Mouse (Mus musculus) left cerebral cortex, postnatal 25 days (tissue): Measurements from ENCODE around the gene Synj1. TPM values are rescaled to one million over a fixed set of nuclear protein-coding genes. Genes with fewer than 3 reads are reported as not detected.

ENCODE experiments used
- DNase-seq, 2 experiments: peaks; one replicate each; pipeline ENCODE4 v3.0.0; 2022; ENCODE audit warnings: low spot score in 2 of 2, mixed read lengths in 1 of 2
- intact Hi-C: fragments of 180-260 bp; cut with DNase I; formaldehyde crosslinking; loops from one replicate; pipeline ENCODE4 v1.15.1; 2025
- total RNA-seq, 2 experiments: library from RNA; stranded (reverse); gene quantifications; 2 replicates each; pipeline ENCODE4 v1.2.3; 2021

Gene Synj1
- total RNA-seq = 100 to 1,000 TPM; 329 to 335 TPM

GRCm38 (mm10) chr16:91011021-91011683 is at the start of gene Synj1:
TSS of gene Synj1 (minus strand) at chr16:91011308.
- peak; percentile 95 to 96 for DNase-seq
- intact Hi-C loops = loop anchor here (1.0 kb wide), 2 partner anchors 33 to 77 kb away; partner anchors contain the start of gene Paxbp1

- DNase-seq = no peak
- intact Hi-C loops = no loop called here
Observed at GRCm38 (mm10) chr16:91057741-91058140, 46.6 kb upstream of the Synj1 start.

- intact Hi-C loops = no loop called here
- no peak for DNase-seq
Observed at GRCm38 (mm10) chr16:91057261-91057660, 46.2 kb upstream of the Synj1 start.

- DNase-seq = peak; percentile 54 to 81
- intact Hi-C loops = no loop called here
Observed at GRCm38 (mm10) chr16:91056043-91056821, 45.1 kb upstream of the Synj1 start.

DNA sequence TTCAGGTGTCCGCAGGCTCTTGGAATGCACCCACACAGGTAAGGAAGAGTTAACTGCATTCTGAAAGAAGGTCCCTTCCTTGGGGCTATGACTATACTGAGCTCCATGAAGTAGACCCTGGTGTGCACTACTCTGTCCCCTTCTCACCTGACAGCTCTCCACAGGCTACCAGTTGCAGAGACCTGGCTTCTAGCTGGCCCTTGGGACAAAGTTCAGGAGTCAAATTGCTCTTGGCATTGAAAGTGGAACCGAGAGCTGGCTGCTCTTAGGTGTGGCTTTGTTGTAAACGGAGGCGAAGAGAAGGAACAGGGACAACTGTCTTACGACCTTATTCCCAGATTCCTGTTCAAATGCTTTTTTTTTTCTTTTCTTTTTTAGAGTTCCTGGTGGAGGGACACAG is 44.0 kb upstream of the Synj1 start:
- DNase-seq = no peak
- intact Hi-C loops = no loop called here

GRCm38 (mm10) chr16:91053599-91053998 is 42.5 kb upstream of the Synj1 start:
- intact Hi-C loops = no loop called here
- DNase-seq = peak in 1 of 2 experiments; percentile 20

GRCm38 (mm10) chr16:91045511-91045910 is 34.4 kb upstream of the Synj1 start:
- peak; percentile 13 to 20 for DNase-seq
- intact Hi-C loops = loop anchor here (2.0 kb wide), 1 partner anchor 27 kb away; no protein-coding TSS in a partner anchor

- DNase-seq = peak; percentile 98 to 99
- intact Hi-C loops = loop anchor here (1.0 to 2.0 kb wide), 2 partner anchors 28 to 33 kb away; partner anchors contain the start of gene Synj1
Observed at GRCm38 (mm10) chr16:91044270-91045182, 33.4 kb upstream of the Synj1 start, which contains the start of gene Paxbp1. TSS of gene Paxbp1 (minus strand) at chr16:91044543.

- intact Hi-C loops = loop anchor here (1.0 to 2.0 kb wide), 2 partner anchors 29 to 32 kb away; partner anchors contain the start of gene Synj1
- peak; percentile 51 to 57 for DNase-seq
Observed at GRCm38 (mm10) chr16:91043461-91044248, 32.5 kb upstream of the Synj1 start.

DNA sequence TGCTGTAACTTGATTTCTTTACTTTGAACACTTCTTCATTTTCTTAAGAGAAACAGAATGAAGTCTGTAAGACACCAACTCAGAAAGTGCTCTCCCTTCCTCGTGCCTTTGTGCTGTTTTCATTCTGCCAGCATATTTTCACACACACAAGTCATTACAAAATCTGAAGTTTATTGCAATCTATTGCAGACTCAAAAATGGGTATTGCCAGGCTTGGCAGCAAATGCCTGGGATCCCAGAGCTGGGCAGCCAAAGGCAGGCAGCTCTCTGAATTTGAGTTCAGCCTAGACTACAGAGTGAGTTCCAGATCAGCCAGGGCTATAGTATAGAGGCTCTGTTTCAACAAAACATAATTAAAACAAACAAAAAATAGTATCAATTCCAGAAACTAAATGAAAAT is 31.5 kb upstream of the Synj1 start:
- intact Hi-C loops = no loop called here
- no peak for DNase-seq

DNA sequence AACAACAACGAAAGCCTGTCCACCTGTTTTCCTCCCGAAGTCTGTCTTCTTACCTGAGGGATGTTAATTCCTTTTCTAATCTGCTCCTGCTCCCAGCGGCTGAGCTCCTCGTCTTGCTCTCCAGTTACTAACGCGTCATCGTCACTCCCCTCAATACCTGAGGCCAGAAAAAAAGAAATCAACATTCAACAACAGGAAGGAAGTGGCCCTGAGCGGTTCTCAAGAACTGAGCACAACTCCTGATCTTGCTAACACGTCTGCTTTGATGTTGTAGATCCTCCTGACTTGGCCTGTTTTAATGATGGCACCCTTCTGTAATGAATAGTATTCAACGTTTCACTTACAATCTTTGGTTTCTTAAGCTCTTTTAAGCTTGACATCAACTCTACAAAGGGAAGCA is 24.8 kb upstream of the Synj1 start:
- intact Hi-C loops = no loop called here
- no peak for DNase-seq

GRCm38 (mm10) chr16:91030751-91031150 is 19.6 kb upstream of the Synj1 start:
- no peak for DNase-seq
- intact Hi-C loops = loop anchor here (5.0 kb wide), 1 partner anchor 53 kb away; no protein-coding TSS in a partner anchor

DNA sequence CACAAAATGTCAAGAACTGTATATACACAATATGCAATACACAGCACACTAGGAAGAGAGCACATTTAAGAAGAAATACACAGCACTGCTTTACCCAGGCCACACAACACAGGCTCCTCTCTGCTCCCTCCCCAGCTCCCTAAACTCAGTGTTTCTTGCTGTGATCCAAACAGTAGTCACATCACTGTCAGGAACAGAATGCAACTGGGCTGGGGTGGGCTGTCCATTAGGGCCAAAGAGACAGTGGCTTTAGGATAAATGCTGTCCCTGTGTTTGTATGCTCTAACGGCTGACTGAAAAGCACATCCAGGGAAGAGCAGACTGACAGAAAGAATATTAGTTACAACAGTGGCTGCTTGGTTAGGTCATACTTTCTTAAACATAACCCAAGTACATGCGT is 18.8 kb upstream of the Synj1 start:
- intact Hi-C loops = loop anchor here (5.0 kb wide), 1 partner anchor 53 kb away; no protein-coding TSS in a partner anchor
- no peak for DNase-seq

GRCm38 (mm10) chr16:91029161-91029743 is 18.1 kb upstream of the Synj1 start:
- intact Hi-C loops = no loop called here
- no peak for DNase-seq

DNA sequence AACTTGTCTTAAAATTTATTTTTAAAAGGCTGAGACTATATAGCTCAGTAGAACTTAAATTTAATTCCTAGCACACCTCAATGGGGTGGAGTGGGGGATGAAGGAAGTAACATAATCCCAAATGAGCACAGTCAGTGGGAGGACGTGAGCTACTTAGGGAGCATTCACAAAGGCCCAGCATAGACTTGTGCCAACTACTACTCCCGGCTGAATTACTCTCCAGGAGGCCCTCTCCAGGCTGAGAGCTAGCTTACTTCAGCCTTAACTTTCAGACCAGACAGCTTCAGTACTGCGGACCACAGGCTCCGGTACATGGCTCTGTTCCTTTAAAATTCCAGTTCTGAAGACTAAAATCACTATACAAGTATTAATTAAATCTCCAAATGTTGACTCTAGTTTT is 15.2 kb upstream of the Synj1 start:
- intact Hi-C loops = no loop called here
- DNase-seq = no peak

DNA sequence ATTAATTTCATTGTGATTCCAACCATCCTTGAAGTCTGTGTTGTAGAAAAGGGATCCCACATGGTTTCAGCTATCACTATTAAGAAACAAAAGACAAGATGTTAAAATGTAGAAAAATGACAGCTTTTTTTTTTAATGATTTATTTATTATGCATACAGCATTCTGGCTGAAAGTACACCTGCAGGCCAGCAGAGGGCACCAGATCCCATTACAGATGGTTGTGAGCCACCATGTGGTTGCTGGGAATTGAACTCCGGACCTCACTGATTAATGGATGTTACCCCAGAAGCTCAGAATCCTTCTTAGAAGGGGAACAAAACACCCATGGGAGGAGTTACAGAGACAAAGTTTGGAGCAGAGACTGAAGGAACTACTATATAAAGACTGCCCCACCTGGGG is 12.3 kb upstream of the Synj1 start:
- intact Hi-C loops = no loop called here
- DNase-seq = no peak

- no peak for DNase-seq
- intact Hi-C loops = no loop called here
Observed at GRCm38 (mm10) chr16:91020842-91021483, 9.9 kb upstream of the Synj1 start.

DNA sequence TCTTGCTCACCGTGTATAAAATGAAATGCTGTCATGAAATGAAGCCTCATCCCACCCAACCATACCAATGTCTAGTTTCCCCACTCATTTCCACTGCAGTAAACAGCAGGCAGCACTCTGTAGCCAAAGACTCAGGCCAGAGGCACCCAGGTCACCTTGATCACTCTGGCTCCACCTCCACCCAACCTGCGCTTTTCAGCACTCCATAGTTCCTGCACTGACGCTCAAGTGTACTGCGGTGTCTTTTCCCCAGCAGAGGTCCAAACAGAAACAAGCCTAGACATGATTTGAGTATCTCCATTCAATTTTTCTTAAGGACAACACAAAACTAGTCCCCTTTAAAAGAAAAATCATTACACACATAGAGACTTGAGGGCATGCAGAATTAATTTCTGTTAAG is 8.4 kb upstream of the Synj1 start:
- DNase-seq = no peak
- intact Hi-C loops = no loop called here
